ENCODE assay signal across 11 mouse cellular contexts in genomic region chr5:144898448-144899052, GRCm38 (mm10).
DNase-seq lines count a peak whose midpoint lies in the region; ATAC-seq and TF ChIP-seq lines count a peak whose summit lies in the region.
"Had no signal": no experiment of that assay in that cellular context is flagged by ENCODE, and none has a peak within 500 bp of the region (broad histone marks: within the 10 kb centered on the region; RNA-seq: fewer than 3 reads in every experiment).

No protein-coding gene starts in this region.

- no peaks in the 10 kb centered on the region for H3K9me3 ChIP-seq in heart, embryonic 14.5 days (ENCODE audit: control insufficient read depth, low read length)
- H3K9me3 ChIP-seq in midbrain, postnatal 0 days (ENCODE audit: low read length) = no peaks in the 10 kb centered on the region
- H3K9me3 ChIP-seq: liver, embryonic 15.5 days; neural tube, embryonic 12.5 days had no signal

- H3K9ac ChIP-seq in heart, embryonic 14.5 days (ENCODE audit: low read length) = no peak overlapping the region
- H3K9ac ChIP-seq in midbrain, postnatal 0 days (replicated peaks; ENCODE audit: low read length, poor library complexity, severe bottlenecking) = no peak overlapping the region
- H3K9ac ChIP-seq: liver, embryonic 15.5 days; neural tube, embryonic 12.5 days had no signal

- peaks cover 47% of the 10 kb centered on the region for H3K36me3 ChIP-seq in heart, embryonic 14.5 days (ENCODE audit: control insufficient read depth, insufficient read depth, low read length)
- peaks cover 51% of the 10 kb centered on the region for H3K36me3 ChIP-seq in midbrain, postnatal 0 days (ENCODE audit: insufficient read depth, low read length)
- H3K36me3 ChIP-seq: liver, embryonic 15.5 days had no signal

- H3K27ac ChIP-seq in heart, embryonic 14.5 days (replicated peaks in 1 of 2; ENCODE audit: control insufficient read depth in 1 of 2, insufficient read depth in 1 of 2, low read depth in 2 of 2, low read length in 2 of 2) = peak overlapping the region; percentile 50 to 66
- no peak overlapping the region for H3K27ac ChIP-seq in midbrain, postnatal 0 days (ENCODE audit: low read depth, low read length)
- H3K27ac ChIP-seq: liver, embryonic 15.5 days; neural tube, embryonic 12.5 days had no signal

- H3K4me2 ChIP-seq in heart, embryonic 14.5 days (ENCODE audit: low read length) = peak overlapping the region; percentile 25
- H3K4me2 ChIP-seq in midbrain, postnatal 0 days (ENCODE audit: low read depth, low read length, poor library complexity, severe bottlenecking) = no peak overlapping the region
- H3K4me2 ChIP-seq: liver, embryonic 15.5 days; neural tube, embryonic 12.5 days had no signal

- 10% methylated on average over 7 of the region's 7 CpGs for WGBS in heart, embryonic 14.5 days
- WGBS in midbrain, postnatal 0 days = 46% methylated on average over 7 of the region's 7 CpGs

- DNase-seq in adrenal gland, adult 2 months = peak; percentile 58
- no peak for DNase-seq in adrenal gland, adult 18-20 months (ENCODE audit: low spot score in 2 of 2)
- peak; percentile 24 for DNase-seq in ovary, adult 18-20 months (ENCODE audit: low spot score)
- DNase-seq in ovary, postnatal 14 days (ENCODE audit: low spot score) = no peak
- no peak for DNase-seq in kidney, postnatal 4 days
- no peak for DNase-seq in midbrain, postnatal 0 days (ENCODE audit: low spot score)
- DNase-seq: kidney, postnatal 10 days had no signal

- no peak overlapping the region for H3K4me3 ChIP-seq in heart, embryonic 14.5 days (ENCODE audit: control insufficient read depth in 1 of 2, insufficient read depth in 1 of 2, low read depth in 1 of 2, low read length in 2 of 2)
- H3K4me3 ChIP-seq in midbrain, postnatal 0 days (ENCODE audit: low read depth, low read length) = no peak overlapping the region
- H3K4me3 ChIP-seq: liver, embryonic 15.5 days; neural tube, embryonic 12.5 days had no signal

- H3K4me1 ChIP-seq in heart, embryonic 14.5 days (ENCODE audit: control insufficient read depth in 2 of 2, insufficient read depth in 2 of 2, low read length in 2 of 2) = peaks cover 24 to 26% of the 10 kb centered on the region in 2 experiments
- no peaks in the 10 kb centered on the region for H3K4me1 ChIP-seq in midbrain, postnatal 0 days (ENCODE audit: insufficient read depth, low read length)
- H3K4me1 ChIP-seq: liver, embryonic 15.5 days had no signal

- TF ChIP-seq CTCF in midbrain, postnatal 0 days (IDR thresholded peaks at IDR 0.05) = no peak

- no peaks in the 10 kb centered on the region for H3K27me3 ChIP-seq in heart, embryonic 14.5 days (ENCODE audit: control insufficient read depth, insufficient read depth, low read length)
- no peaks in the 10 kb centered on the region for H3K27me3 ChIP-seq in midbrain, postnatal 0 days (ENCODE audit: insufficient read depth, low read length)
- H3K27me3 ChIP-seq: liver, embryonic 15.5 days; neural tube, embryonic 12.5 days had no signal

- ATAC-seq in heart, embryonic 14.5 days (ENCODE audit: insufficient number of reproducible peaks, insufficient read depth, low FRiP score, low read depth) = peak; percentile 85
- no peak for ATAC-seq in erythroid progenitor cell, adult 5-6 weeks (replicated peaks; ENCODE audit: low FRiP score, poor library complexity, severe bottlenecking)
- no peak for ATAC-seq in midbrain, postnatal 0 days (ENCODE audit: low FRiP score)

Comparison
In these comparisons a context has a peak if more than half of its experiments do, and no peak if none do; other contexts are left out.
1. DNase-seq: peak in adrenal gland, adult 2 months (single experiment) and ovary, adult 18-20 months (single experiment); none in adrenal gland, adult 18-20 months (0 of 2), ovary, postnatal 14 days (single experiment), kidney, postnatal 4 days (0 of 2) and midbrain, postnatal 0 days (single experiment).